ENCODE assay signal across 8 mouse cellular contexts in the genomic region with DNA sequence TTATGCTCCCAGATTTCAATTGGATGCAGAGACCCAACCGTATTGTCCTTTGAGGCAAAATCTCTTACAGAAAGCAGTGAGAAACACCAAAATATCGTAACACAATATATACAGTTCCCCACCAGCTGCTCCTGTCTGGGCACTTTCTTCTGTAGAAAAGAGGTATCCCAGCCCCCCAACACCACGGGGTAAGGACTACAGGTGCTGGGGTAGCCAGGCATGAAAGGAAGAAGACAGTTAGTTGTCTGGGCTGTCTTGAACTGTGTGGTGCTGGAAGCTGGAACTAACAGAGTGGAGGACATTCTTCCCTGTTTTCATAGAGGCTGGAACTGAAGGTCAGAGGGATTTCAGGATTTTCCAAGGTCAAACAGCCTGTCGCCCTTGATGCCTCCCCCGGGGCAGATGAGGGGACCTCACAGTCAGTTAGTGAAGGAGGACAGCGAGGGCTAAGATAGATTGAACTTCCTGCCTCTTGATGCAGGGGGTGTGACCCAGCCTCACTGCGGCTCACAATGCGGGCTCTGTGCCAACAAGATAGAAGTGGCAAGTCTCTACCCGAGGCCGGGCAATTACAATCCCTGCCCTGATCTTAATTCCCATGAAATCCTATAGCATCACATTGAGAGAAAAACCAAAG.
DNase-seq lines count a peak whose midpoint lies in the region; ATAC-seq lines count a peak whose summit lies in the region.

No protein-coding gene starts in this region.

- WGBS in embryonic facial prominence, embryonic 11.5 days = 47% methylated on average over 10 of the region's 10 CpGs

- DNase-seq in adrenal gland, adult (ENCODE audit: inconsistent age in 2 of 2, low spot score in 1 of 2) = peak; percentile 61 to 83
- DNase-seq in adrenal gland, postnatal 4 days (ENCODE audit: low spot score in 2 of 2) = no peak
- peak; percentile 10 for DNase-seq in 3T3-L1 (ENCODE audit: low read depth, low spot score)
- DNase-seq in embryonic facial prominence, embryonic 11.5 days (ENCODE audit: low spot score) = peak; percentile 13
- DNase-seq in thymus, postnatal 25 days = peak; percentile 76
- no peak for DNase-seq in right cerebral cortex, postnatal 10 days (ENCODE audit: low spot score in 2 of 2)

- H3K4me1 ChIP-seq in embryonic facial prominence, embryonic 11.5 days (ENCODE audit: control insufficient read depth, insufficient read depth, low read length) = no peaks in the 10 kb centered on the region

- H3K27me3 ChIP-seq in embryonic facial prominence, embryonic 11.5 days (ENCODE audit: control insufficient read depth, insufficient read depth, low read length) = no peaks in the 10 kb centered on the region

- no peak overlapping the region for H3K9ac ChIP-seq in embryonic facial prominence, embryonic 11.5 days (replicated peaks; ENCODE audit: low read length)

- no peak overlapping the region for H3K4me3 ChIP-seq in embryonic facial prominence, embryonic 11.5 days (ENCODE audit: low read depth, low read length)

- H3K4me2 ChIP-seq in embryonic facial prominence, embryonic 11.5 days (ENCODE audit: low read depth, low read length) = no peak overlapping the region

- no peaks in the 10 kb centered on the region for H3K9me3 ChIP-seq in embryonic facial prominence, embryonic 11.5 days (replicated peaks; ENCODE audit: control insufficient read depth, low read length)

- H3K36me3 ChIP-seq in embryonic facial prominence, embryonic 11.5 days (replicated peaks; ENCODE audit: control insufficient read depth, insufficient read depth, low read depth, low read length) = no peaks in the 10 kb centered on the region

- no peak overlapping the region for H3K27ac ChIP-seq in embryonic facial prominence, embryonic 11.5 days (replicated peaks; ENCODE audit: low read depth, low read length)

- ATAC-seq in embryonic facial prominence, embryonic 11.5 days (replicated peaks; ENCODE audit: insufficient number of reproducible peaks, low FRiP score, low TSS enrichment, low read depth) = 0 out of 2 replicates have a peak, but pooled peaks have one; percentile 50
- ATAC-seq in inflammation-experienced regulatory T-cells, adult 6 months = peak; percentile 46
- 0 out of 2 replicates have a peak, but pooled peaks have one; percentile 46 for ATAC-seq in megakaryocyte, adult 5-6 weeks (ENCODE audit: poor library complexity, severe bottlenecking)

Comparison
In these comparisons a context has a peak if more than half of its experiments do, and no peak if none do; other contexts are left out.
1. DNase-seq: peak in adrenal gland, adult (2 of 2), 3T3-L1 (single experiment), embryonic facial prominence, embryonic 11.5 days (single experiment) and thymus, postnatal 25 days (single experiment); none in adrenal gland, postnatal 4 days (0 of 2) and right cerebral cortex, postnatal 10 days (0 of 2).
2. Peak in every context shown above with its lines, with median percentiles within 50 percentile points of each other: ATAC-seq.